Mouse (Mus musculus) lung, adult 2 months (tissue): ENCODE data around the gene Dntt. TPM values are rescaled to one million over a fixed set of nuclear protein-coding genes. Genes with fewer than 3 reads are reported as not detected.

ENCODE experiments used
- DNase-seq: peaks from one replicate; pipeline ENCODE4 v3.0.0; 2022
- H3K4me1 ChIP-seq: fragments of 200-500 bp; 2 replicates; pipeline ENCODE4 v1.6.1; 2011; ENCODE audit warnings: low read length; ENCODE audit not compliant: control insufficient read depth, insufficient read depth
- H3K4me3 ChIP-seq: fragments of 200-500 bp; replicated peaks from 2 replicates; pipeline ENCODE3; 2011; ENCODE audit warnings: low read depth, mild to moderate bottlenecking, control low read depth, low read length; ENCODE audit errors: extremely low read depth
- CTCF ChIP-seq: fragments of 200-500 bp; IDR thresholded peaks from 2 replicates; pipeline ENCODE4 v1.5.1; 2011; ENCODE audit warnings: mild to moderate bottlenecking, low read length, control low read depth; ENCODE audit not compliant: insufficient read depth
- POLR2A ChIP-seq: fragments of 200-500 bp; IDR thresholded peaks from 2 replicates; pipeline ENCODE4 v1.6.1; 2011; ENCODE audit warnings: low read depth, mild to moderate bottlenecking, control low read depth, low read length, borderline replicate concordance; ENCODE audit errors: extremely low read depth
- WGBS: fragments of 180-500 bp; shearing (Covaris S2); methylation state at CpG from one replicate; pipeline ENCODE4 v1.1.7; 2018; 5-methylcytosine and 5-hydroxymethylcytosine counted together
- polyA plus RNA-seq: library from polyadenylated mRNA; depleted of rRNA; stranded (reverse); fragments of >200 nt; gene quantifications from 2 replicates; pipeline ENCODE4 v1.2.3, GENCODE M21; 2012

The Dntt gene
- polyA plus RNA-seq, 1 experiment = 0.11 TPM

GRCm38 (mm10) chr19:40994057-40994585 lies 35.0 kb upstream of the Dntt start, which contains the start of gene Blnk:
Blnk (minus strand) TSS chr19:40994535.
- peak; percentile 50 for DNase-seq
- no peak for TF ChIP-seq CTCF
- peak; percentile 54; the same call in 1 of the 2 replicates for TF ChIP-seq POLR2A
- Histone ChIP-seq H3K4me1 (no peaks in the 10 kb centered on the region; the same call in none of the 2 replicates), H3K4me3 (no peak within 1 kb of the TSS)
- WGBS = 33% methylated on average over 8 of the region's 8 CpGs

- Histone ChIP-seq H3K4me3 (no peak overlapping the region), H3K4me1 (no peaks in the 10 kb centered on the region; the same call in none of the 2 replicates)
- DNase-seq = no peak
- WGBS = 49% methylated on average over 7 of the region's 7 CpGs
- TF ChIP-seq POLR2A (no peak), CTCF (no peak)
These were observed 34.2 kb upstream of the Dntt start for GRCm38 (mm10) chr19:40994911-40995310.

GRCm38 (mm10) chr19:40995449-40996401 lies 33.4 kb upstream of the Dntt start:
- Histone ChIP-seq H3K4me1 (no peaks in the 10 kb centered on the region; the same call in none of the 2 replicates), H3K4me3 (no peak overlapping the region)
- no peak for DNase-seq
- 46% methylated on average over 21 of the region's 21 CpGs for WGBS
- no peak for TF ChIP-seq CTCF
- TF ChIP-seq POLR2A = no peak

- TF ChIP-seq POLR2A (no peak), CTCF (no peak)
- 84% methylated on average over 6 of the region's 6 CpGs for WGBS
- DNase-seq = no peak
- Histone ChIP-seq H3K4me3 (no peak overlapping the region), H3K4me1 (no peaks in the 10 kb centered on the region; the same call in none of the 2 replicates)
These were observed 32.4 kb upstream of the Dntt start for GRCm38 (mm10) chr19:40996722-40997121.

- TF ChIP-seq POLR2A (no peak), CTCF (no peak)
- no peak overlapping the region for H3K4me3 ChIP-seq
- WGBS = 40% methylated on average over 5 of the region's 5 CpGs
- peak; percentile 28 for DNase-seq
- no peaks in the 10 kb centered on the region; the same call in none of the 2 replicates for H3K4me1 ChIP-seq
These were observed 30.5 kb upstream of the Dntt start for GRCm38 (mm10) chr19:40998469-40999170.

- WGBS = 62% methylated on average over 3 of the region's 3 CpGs
- no peak overlapping the region for H3K4me3 ChIP-seq
- DNase-seq = no peak
- H3K4me1 ChIP-seq = no peaks in the 10 kb centered on the region; the same call in none of the 2 replicates
- TF ChIP-seq POLR2A (no peak), CTCF (no peak)
These were observed 29.5 kb upstream of the Dntt start for GRCm38 (mm10) chr19:40999569-40999968.

GRCm38 (mm10) chr19:41003694-41004315 lies 25.3 kb upstream of the Dntt start:
- TF ChIP-seq CTCF (no peak), POLR2A (no peak)
- no peak for DNase-seq
- Histone ChIP-seq H3K4me1 (no peaks in the 10 kb centered on the region; the same call in 1 of the 2 replicates), H3K4me3 (no peak overlapping the region)
- WGBS = 90% methylated on average over 3 of the region's 3 CpGs

GRCm38 (mm10) chr19:41006621-41007020 lies 22.5 kb upstream of the Dntt start:
- no peak overlapping the region for H3K4me3 ChIP-seq
- no peaks in the 10 kb centered on the region; the same call in 1 of the 2 replicates for H3K4me1 ChIP-seq
- no peak for DNase-seq
- 35% methylated on average over 4 of the region's 4 CpGs for WGBS
- TF ChIP-seq POLR2A (no peak), CTCF (no peak)

- no peak for DNase-seq
- TF ChIP-seq POLR2A = no peak
- no peak for TF ChIP-seq CTCF
These were observed 21.7 kb upstream of the Dntt start for GRCm38 (mm10) chr19:41007326-41007725.

More at GRCm38 (mm10) chr19:41007326-41007725, 21.7 kb upstream of the Dntt start:
- Histone ChIP-seq H3K4me3 (no peak overlapping the region), H3K4me1 (no peaks in the 10 kb centered on the region; the same call in 1 of the 2 replicates)
- WGBS = 31% methylated on average over 6 of the region's 6 CpGs
